Comparison of ENCODE assay signal across 8 mouse cellular contexts in genomic region chr8:94771941-94772670, GRCm38 (mm10). TPM values are rescaled to one million over a fixed set of nuclear protein-coding genes. Genes with fewer than 3 reads are reported as not detected.
DNase-seq lines count a peak whose midpoint lies in the region; ATAC-seq and TF ChIP-seq lines count a peak whose summit lies in the region.

Gene Cx3cl1 (plus strand): TSS chr8:94772009.

- H3K4me2 ChIP-seq in forebrain, embryonic 11.5 days (ENCODE audit: low read depth, low read length, severe bottlenecking): peak within 1 kb of the TSS; percentile 93
- peak within 1 kb of the TSS; percentile 93 for H3K4me2 ChIP-seq in heart, embryonic 13.5 days

- H3K4me3 ChIP-seq in thymus, adult 2 months (ENCODE audit: control insufficient read depth, insufficient read depth, low read length): 0 out of 2 replicates have a peak within 1 kb of the TSS, but pooled peaks have one; percentile 9
- H3K4me3 ChIP-seq in forebrain, embryonic 11.5 days (ENCODE audit: low read depth, low read length): peak within 1 kb of the TSS; percentile 50
- peak within 1 kb of the TSS; percentile 65 for H3K4me3 ChIP-seq in heart, embryonic 13.5 days

- TF ChIP-seq CTCF in thymus, adult 2 months (IDR thresholded peaks at IDR 0.05; ENCODE audit: borderline replicate concordance, control insufficient read depth, extremely low read depth, insufficient read depth, low read length, poor library complexity): no peak

- peak; percentile 90 for ATAC-seq in forebrain, embryonic 11.5 days (replicated peaks; ENCODE audit: low FRiP score)
- peak; percentile 63; the same call in 1 of the 2 replicates for ATAC-seq in heart, embryonic 13.5 days (ENCODE audit: extremely low read depth, insufficient number of reproducible peaks, low FRiP score, low TSS enrichment)

- no peak for TF ChIP-seq POLR2A in thymus, adult 2 months (IDR thresholded peaks at IDR 0.05; ENCODE audit: control insufficient read depth, extremely low read depth, insufficient read depth, low read length, poor library complexity)

- H3K4me1 ChIP-seq in thymus, adult 2 months (replicated peaks; ENCODE audit: control insufficient read depth, insufficient read depth, low read length): no peaks in the 10 kb centered on the region
- peaks cover 24% of the 10 kb centered on the region for H3K4me1 ChIP-seq in forebrain, embryonic 11.5 days (replicated peaks; ENCODE audit: control insufficient read depth, insufficient read depth, low read length)
- H3K4me1 ChIP-seq in heart, embryonic 13.5 days: peaks cover 33% of the 10 kb centered on the region

- no peaks in the 10 kb centered on the region for H3K9me3 ChIP-seq in forebrain, embryonic 11.5 days (ENCODE audit: control insufficient read depth, low read length)
- no peaks in the 10 kb centered on the region for H3K9me3 ChIP-seq in heart, embryonic 13.5 days

- peaks cover 15% of the 10 kb centered on the region; the same call in 1 of the 2 replicates for H3K27me3 ChIP-seq in thymus, adult 2 months (ENCODE audit: control insufficient read depth, insufficient read depth, low read length)
- peaks cover 2% of the 10 kb centered on the region for H3K27me3 ChIP-seq in forebrain, embryonic 11.5 days (ENCODE audit: control insufficient read depth, insufficient read depth, low read length)
- peaks cover 86% of the 10 kb centered on the region for H3K27me3 ChIP-seq in heart, embryonic 13.5 days (replicated peaks)

- H3K27ac ChIP-seq in thymus, adult 2 months (ENCODE audit: control insufficient read depth, insufficient read depth, low read length): no peak within 1 kb of the TSS
- no peak within 1 kb of the TSS for H3K27ac ChIP-seq in forebrain, embryonic 11.5 days (ENCODE audit: low read depth, low read length)
- H3K27ac ChIP-seq in heart, embryonic 13.5 days (replicated peaks): no peak within 1 kb of the TSS; the same call in 1 of the 2 replicates

- peak within 1 kb of the TSS; percentile 71 for H3K9ac ChIP-seq in forebrain, embryonic 11.5 days (ENCODE audit: low read length)
- peak within 1 kb of the TSS; percentile 84 for H3K9ac ChIP-seq in heart, embryonic 13.5 days

- H3K36me3 ChIP-seq in thymus, adult 2 months (ENCODE audit: control insufficient read depth, insufficient read depth, low read length): no peaks in the 10 kb centered on the region
- H3K36me3 ChIP-seq in forebrain, embryonic 11.5 days (ENCODE audit: control insufficient read depth, insufficient read depth, low read length): no peaks in the 10 kb centered on the region
- H3K36me3 ChIP-seq in heart, embryonic 13.5 days: no peaks in the 10 kb centered on the region

- peak; percentile 4 for DNase-seq in thymus, adult 2 months
- no peak for DNase-seq in thymus, adult 18-20 months
- peak; percentile 88 for DNase-seq in forebrain, embryonic 11.5 days (ENCODE audit: low spot score)
- peak; percentile 90 for DNase-seq in kidney, postnatal 10 days
- DNase-seq in liver: peak; percentile 57
- peak; percentile 82 for DNase-seq in neural tube, embryonic 10.5 days (ENCODE audit: extremely low spot score, low spot score)
- peak; percentile 10 to 11 for DNase-seq in thymus, postnatal 36 days

- 3% methylated on average over 38 of the region's 38 CpGs for WGBS in thymus, adult 2 months
- under 1% methylated on average over 38 of the region's 38 CpGs for WGBS in forebrain, embryonic 11.5 days
- 1% methylated on average over 38 of the region's 38 CpGs for WGBS in heart, embryonic 13.5 days

RNA-seq across cellular contexts. Expression of gene Cx3cl1, which starts in this region (rescaled TPM):
- 31.0 and 33.8 TPM in 2 replicates for polyA plus RNA-seq in thymus, adult 2 months (2012; rRNA removed)
- 8.8 and 9.4 TPM in 2 replicates for polyA plus RNA-seq in forebrain, embryonic 11.5 days (2014; fragmentation: Nextera tagmentation; extraction: Ambion mirVana)
- 11.2 and 12.9 TPM in 2 replicates for polyA plus RNA-seq in heart, embryonic 13.5 days (2015; fragmentation: Nextera tagmentation; extraction: Ambion mirVana)

Comparison
In these comparisons a context has a peak if more than half of its experiments do, and no peak if none do; other contexts are left out.
1. DNase-seq: peak in thymus, adult 2 months (single experiment), forebrain, embryonic 11.5 days (single experiment), kidney, postnatal 10 days (single experiment), liver (single experiment), neural tube, embryonic 10.5 days (single experiment) and thymus, postnatal 36 days (2 of 2); none in thymus, adult 18-20 months (0 of 2).
2. H3K4me3 ChIP-seq: peak in every context shown above with its lines; median percentile 65 in heart, embryonic 13.5 days; 50 in forebrain, embryonic 11.5 days; 9 in thymus, adult 2 months.